Mouse (Mus musculus) MN1 (cell line): ENCODE data around the gene Sult6b2.

Source experiments
- DNase-seq: peaks from one replicate; pipeline ENCODE4 v3.0.0-alpha.2; 2016; ENCODE audit warnings: low spot score

Sult6b2 gene

GRCm38 (mm10) chr6:142738225-142738624 is 66.1 kb downstream of the Sult6b2 start:
- DNase-seq = no peak

GRCm38 (mm10) chr6:142735302-142736005 is 68.8 kb downstream of the Sult6b2 start:
- peak; percentile 56 for DNase-seq
